Mouse (Mus musculus): ENCODE data around the gene Chuk.

Gene Chuk

DNA sequence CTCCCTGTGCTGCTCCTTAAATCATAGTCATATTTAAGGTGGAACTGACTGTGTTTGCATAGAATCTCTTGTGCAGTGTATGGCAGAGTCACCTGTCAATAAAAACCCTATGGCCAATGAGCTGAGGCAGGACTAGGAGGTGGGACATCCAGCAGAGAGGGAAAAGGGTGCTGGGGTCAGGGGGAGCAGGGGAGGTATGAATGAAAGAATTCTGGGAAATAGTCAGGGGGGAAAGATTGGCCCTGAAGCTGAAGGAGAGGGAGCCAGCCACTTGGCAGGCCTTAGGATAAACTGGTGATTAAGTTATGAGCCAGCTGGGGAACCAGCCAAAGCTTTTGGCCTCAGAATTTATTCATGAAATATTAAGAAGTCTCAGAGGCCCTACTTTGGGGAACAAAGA lies 1.7 kb upstream of the Chuk start:
- ATAC-seq (ENCODE audit: insufficient number of reproducible peaks, low FRiP score, low TSS enrichment), result no peak

DNA sequence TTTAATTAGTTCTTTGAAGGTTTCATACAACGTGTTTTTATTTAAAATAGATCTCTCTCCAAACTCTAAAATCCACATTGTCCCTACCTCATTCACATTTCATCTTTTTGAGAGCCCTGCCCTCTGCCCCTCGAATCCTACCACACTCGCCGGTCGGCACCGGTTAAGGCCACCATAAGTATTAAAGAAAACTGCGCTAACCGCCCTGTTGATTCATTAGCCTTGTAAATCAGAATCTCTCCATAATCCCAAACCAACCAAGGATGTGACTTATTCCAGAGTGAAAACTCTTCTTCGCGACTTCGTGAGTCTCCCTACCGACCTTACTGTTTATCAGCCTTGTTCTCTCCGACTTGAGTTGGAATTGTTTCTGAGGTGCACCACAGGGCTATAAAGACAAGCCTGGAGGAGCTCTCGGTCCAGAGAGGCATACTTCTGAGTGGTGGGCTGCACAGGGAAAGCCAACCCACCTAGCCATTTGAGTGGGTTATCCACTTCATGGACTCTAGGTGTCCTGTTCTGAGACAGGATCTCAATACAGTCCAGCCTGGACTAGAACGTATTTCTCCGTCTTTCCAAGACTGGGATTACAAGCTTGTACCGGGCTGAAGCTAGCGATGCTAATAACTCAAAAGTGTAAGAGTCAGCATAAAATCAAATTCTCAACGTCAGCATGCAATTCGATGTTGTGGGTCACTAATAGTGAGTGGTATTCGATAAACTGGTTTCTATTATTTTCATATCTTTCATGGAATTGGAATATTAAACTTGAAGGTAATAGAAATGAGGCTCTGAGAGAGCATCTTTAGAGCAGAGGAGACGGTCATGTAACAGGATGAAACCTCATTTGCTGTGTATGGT lies 611 bp upstream of the Chuk start:
- ATAC-seq (ENCODE audit: insufficient number of reproducible peaks, low FRiP score, low TSS enrichment), result no peak

DNA sequence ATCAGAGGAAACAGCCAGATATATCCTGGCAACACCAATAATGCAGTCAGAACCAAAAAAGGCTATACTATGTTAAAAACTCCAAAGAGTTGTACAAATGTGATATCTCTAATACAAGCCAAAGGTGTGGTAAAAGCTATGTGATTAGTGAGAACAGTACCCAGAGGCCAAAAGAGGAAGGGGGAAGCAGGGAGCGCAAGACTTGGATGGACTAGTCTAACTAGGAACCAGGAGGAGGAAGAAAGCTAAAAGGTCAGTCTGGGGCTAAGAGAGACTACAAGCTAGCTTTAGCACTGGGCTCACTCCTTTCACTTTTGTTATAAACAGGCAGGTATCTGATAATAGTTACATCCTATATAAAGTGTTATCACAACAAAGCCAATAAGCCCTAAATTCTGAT lies 2.9 kb downstream of the Chuk start:
- no peak for ATAC-seq (ENCODE audit: insufficient number of reproducible peaks, low FRiP score, low TSS enrichment)

DNA sequence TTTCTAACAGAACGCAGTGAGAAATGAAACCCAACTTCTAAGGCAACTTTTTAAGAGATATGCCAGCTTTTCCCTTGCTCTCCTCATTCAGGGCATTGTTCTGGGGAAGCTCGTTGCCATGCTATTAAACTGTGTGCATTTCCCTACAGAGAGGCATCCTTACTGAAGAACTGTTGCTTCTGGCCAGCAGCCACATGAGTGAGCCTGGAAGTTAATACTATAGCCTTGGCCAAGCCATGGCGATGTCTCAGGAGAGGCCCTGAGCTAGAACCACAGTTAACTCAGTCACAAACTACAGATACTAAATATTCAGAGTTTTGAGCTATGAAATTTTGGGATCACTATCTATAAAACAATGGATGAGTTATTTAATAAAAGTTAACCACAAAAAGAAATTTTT lies 4.3 kb downstream of the Chuk start:
- no peak for ATAC-seq (ENCODE audit: insufficient number of reproducible peaks, low FRiP score, low TSS enrichment)

DNA sequence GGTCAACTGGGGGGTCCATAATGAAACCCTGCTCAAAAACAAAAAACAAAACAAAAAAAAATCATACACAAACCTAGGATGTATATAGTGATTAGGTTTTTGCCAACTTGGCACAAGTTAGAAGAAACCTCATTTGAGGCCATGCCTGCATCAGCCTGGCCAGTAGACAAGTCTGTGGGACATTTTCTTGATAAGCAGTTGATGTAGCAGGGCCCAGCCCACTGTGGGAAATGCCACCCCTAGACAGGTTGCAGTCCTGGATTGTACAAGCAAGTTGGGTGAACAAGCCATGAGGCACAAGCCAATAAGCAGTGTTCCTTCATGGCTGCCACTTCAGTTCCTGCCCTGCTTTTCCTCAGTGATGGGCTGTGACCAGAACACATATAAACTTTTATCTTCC lies 6.4 kb downstream of the Chuk start:
- ATAC-seq (ENCODE audit: insufficient number of reproducible peaks, low FRiP score, low TSS enrichment), result no peak

DNA sequence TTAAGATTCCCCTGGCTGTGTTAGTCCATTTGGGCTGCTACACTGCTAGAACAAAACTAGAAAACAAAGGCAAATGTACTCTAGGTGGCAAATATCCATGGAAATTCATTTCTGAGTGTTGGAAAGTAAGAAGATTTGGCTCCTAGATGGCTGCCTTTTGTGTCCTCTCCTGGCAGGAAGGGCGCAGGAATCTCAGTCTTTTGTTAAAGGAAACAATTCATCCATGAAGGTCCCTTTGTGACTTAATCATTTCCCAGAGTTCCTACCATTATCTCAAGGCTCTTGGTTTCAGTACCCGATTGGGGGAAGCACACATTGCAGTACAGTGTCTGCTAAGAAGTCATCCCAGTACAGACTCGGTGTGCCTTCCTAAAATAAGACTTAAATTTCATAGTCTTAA lies 21.0 kb downstream of the Chuk start:
- no peak for ATAC-seq (ENCODE audit: insufficient number of reproducible peaks, low FRiP score, low TSS enrichment)

DNA sequence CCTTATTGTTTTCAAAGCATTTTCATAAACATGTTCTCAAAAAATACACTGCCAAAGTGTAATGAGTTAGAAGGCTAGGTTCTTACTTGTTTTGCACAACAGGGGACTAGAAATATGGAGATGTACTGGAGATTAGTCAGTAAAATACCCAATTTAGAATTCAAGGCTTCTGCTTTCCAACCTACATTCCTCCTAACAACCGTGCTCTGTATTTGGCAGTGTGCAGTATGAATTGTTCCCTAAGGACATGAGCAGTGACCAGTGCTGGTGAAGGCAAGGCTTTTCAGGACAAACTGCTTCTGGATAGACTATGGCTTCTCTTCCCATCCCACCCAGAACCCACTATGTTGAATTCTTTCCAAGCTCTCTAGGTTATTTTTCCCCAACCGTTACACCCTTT lies 26.4 kb downstream of the Chuk start:
- ATAC-seq (ENCODE audit: insufficient number of reproducible peaks, low FRiP score, low TSS enrichment), result no peak

DNA sequence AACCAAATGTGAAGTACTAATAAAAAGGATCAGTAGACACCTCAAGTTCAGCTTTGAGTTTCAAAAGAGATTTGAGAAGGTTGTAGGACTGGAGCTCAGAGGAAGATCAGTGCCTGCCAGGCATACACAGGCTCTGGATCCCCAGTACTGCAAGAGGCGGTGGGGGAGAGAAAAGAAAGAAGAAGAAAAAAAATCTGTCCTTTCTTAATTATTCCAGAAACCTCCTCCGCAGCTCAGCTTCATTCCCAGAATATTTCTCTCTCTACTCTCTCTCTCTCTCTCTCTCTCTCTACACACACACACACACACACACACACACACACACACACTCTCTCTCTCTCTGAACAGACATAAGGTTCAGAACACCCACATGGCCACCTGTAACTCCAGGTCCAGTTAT lies 27.3 kb downstream of the Chuk start:
- no peak for ATAC-seq (ENCODE audit: insufficient number of reproducible peaks, low FRiP score, low TSS enrichment)

DNA sequence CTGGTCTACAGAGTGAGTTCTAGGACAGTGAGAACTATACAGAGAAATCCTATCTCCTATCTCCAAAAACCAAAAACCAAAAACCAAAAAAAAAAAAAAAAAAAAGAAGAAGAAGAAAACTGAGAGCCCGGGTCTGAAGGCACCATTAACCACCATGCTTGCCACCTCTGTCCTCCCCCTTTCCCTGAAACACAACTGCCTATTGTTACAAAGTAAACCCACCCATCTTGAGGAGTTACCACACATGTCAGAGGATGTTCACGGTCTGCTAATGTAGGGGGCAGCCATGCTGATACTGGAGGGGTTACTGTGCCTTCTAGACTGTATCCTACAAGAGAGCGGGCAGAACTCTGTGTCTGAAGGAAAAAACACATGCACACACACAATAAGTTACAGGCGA lies 30.3 kb downstream of the Chuk start:
- ATAC-seq (ENCODE audit: insufficient number of reproducible peaks, low FRiP score, low TSS enrichment), result no peak

DNA sequence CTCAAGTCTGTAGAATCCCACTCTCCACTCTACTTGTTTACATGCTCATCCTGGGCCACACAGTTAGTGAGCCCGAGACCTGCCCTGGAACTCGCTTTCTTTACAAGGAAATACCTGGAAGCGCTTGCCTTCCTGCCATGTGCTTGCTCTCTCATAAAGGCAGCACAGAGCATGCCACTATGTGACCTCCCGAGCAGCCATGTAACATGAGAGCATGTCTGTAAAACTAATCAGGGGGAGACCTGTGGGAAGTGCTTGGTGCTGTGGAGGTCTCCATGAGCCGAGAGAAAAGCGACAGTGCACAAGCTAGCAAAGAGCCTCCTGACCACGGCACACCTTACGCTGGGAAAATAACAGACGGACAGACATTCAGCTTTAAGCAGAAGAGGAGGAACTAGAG lies 30.8 kb downstream of the Chuk start:
- no peak for ATAC-seq (ENCODE audit: insufficient number of reproducible peaks, low FRiP score, low TSS enrichment)

DNA sequence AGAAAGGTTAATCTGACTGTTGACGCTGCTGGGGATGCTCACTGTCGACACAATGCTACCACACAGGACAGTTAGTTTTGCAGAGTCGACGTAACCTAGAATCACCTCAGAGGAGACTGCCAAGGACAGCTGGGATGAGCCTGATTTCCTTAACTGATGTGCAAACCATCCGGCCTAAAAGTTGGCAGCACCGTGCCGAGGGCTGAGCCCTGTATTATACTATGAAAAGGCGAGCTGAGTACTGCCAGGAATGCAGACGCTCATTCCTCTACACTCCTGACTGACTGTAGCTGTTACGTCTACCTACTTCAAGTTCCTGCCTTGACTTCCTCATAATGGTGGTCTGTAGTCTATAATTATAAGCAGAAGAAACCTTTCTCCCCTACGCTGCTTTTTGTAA lies 32.3 kb downstream of the Chuk start:
- no peak for ATAC-seq (ENCODE audit: insufficient number of reproducible peaks, low FRiP score, low TSS enrichment)

DNA sequence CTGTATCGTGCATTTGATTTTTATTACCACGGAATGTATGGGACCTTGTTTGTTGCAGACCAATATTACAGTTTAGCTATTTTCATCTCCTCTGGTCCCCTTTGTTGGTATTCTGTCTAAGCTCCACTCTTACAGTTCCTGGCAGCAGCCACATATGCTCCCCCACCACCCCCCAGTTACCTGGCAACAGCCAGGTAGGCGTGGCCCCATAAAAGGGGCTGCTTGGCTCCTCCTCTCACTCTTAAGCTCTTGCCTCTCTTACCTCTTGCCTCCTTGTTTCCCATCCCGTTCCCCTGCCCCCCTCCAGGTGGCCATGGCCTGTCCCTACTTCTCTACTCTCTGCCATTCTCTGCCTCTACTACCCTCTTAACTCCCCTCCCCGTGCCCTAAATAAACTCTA lies 36.1 kb downstream of the Chuk start:
- no peak for ATAC-seq (ENCODE audit: insufficient number of reproducible peaks, low FRiP score, low TSS enrichment)

DNA sequence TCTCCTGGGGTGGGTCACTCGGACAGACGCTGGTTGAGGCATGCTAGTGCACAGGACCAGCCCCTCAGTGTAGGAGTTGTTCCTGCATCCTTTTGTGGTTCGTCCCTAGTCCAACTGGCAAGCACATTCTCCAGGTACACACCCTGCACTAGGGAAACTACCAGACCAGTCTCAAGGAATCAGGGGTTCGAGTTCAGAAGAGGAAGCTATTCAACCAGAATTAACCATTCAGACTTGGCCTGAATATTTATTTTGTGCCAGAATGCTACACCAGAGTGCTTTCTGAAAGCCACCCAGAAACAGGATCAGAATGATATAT lies 37.4 kb downstream of the Chuk start:
- no peak for ATAC-seq (ENCODE audit: insufficient number of reproducible peaks, low FRiP score, low TSS enrichment)

DNA sequence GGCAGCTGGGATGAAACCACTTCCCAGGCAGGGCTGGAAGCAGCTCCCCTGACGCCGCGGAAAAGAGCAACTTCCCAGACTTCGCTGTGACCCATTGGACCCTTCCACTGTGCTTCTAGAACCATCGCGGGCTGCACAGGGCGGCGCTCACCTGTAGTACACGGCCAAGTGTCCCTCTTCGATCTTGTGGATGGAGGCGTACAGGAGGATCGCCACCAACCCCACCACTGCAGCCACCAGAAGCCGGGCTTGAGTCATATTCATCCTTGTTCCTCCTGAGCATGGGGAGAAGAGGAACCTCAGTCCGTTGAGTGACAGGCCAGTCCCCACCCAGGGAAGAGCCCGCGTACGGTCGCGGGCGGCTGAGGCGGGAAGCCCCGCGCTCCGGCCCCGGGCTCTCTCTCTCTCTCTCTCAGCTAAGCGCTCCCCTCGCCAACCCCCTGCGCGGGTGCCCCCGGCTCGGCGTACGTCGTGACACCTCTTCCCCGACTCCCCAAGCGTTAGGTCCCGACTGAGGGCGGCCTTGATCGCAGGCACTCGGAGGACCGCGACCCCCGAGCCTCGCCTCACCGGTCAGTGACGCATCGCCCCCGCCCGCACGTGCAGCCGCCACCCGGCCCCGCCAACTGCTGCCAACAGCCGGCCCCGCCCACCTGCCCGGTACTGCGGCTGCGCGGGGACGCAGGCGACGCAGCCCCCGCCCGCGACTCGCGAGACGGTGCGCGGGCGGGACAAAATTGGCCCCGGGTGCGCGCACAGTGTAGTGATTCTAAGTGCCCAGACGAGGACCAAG lies 38.0 kb downstream of the Chuk start, which contains the start of gene Erlin1:
Gene Erlin1 (minus strand): TSS at position 665 of the 793 bp plus-strand sequence.
- ATAC-seq (ENCODE audit: insufficient number of reproducible peaks, low FRiP score, low TSS enrichment), result peak; percentile 83

DNA sequence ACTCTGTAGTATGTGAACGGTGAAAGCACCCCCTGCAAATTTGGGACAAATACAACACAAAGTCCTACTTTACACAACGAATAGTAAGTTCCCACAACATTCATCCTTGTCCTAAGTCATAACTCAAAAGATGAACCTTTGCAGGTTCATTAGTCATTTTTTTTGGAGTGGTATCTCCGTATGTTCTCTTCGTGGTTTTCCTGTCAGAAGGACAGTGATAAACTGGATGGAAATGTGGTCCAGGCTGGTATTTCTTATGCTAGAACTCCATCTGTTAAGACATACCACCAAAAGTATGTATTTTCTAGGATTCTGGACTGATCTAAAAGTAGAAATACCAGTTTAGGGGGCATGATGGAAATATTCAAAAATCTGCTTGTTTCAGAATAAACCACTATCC lies 39.0 kb downstream of the Chuk start:
- ATAC-seq (ENCODE audit: insufficient number of reproducible peaks, low FRiP score, low TSS enrichment), result no peak

DNA sequence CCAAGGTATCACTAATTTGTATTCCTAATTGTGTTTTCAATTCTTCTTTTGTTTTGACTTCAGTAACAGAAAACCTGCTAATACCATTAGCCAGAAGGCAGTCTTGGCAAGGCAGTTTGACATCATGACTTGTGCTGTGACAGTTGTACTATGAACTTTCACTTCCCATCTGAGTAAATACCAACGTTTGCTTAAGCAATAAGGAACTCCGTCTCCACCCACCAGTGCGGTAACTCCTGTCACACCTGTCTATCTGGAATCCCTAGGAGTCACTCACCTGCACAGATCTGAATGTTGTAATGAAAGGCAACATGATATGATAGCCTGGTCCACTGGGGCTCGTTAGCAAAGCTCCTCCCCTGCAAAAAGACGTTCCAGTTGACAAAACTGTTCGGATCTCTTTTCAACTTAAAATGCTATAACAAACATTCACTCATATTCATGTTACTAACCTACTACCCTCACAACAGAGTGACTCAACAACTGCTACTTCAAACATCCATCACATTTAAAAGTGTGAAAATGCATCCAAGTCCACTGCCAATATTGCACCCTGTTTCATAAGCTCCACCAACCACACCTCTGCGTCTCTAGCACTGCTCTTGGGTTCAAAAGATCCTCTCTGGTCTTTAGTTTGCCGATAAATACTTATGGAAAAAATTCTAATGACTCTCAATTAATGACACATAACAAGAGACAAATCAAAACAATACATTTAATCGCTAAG lies 39.8 kb downstream of the Chuk start:
- ATAC-seq (ENCODE audit: insufficient number of reproducible peaks, low FRiP score, low TSS enrichment), result no peak

DNA sequence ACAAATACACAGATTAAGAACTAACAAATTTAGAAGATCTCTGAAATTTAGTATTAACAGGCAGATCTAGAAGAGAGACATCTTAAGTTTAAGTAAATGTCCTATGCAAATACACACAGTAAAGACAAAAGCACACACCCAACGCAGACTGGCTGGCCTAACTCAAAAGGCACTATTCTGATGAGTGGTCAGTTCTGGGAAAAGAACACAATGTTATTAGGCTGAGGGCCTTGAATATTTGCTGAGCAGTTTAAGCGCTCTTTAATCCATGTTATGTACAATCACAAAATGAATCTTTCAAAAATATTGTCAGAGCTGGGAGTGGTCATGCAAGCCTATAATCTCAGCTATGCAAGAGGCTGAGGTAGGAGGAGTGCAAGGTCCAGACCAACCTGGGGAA lies 42.5 kb downstream of the Chuk start:
- no peak for ATAC-seq (ENCODE audit: insufficient number of reproducible peaks, low FRiP score, low TSS enrichment)

DNA sequence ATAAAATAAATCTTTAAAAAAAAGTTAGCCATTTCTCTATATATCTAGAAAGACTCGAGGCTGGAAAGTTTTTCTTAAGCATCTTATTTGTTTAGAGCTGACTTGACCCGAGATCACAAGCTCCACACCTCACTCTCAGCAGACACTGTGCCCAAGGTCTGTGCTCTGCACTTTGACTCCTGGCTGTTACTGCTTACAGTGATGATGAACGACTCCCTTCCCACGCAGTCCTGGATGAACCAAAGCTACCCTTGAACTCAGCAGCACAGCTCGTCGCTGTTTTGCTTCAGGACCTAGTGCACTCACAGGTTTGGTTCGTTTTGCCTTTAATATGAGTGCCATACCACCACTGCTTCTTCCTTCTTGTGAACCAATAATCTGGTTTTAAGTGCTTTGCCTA lies 43.5 kb downstream of the Chuk start:
- no peak for ATAC-seq (ENCODE audit: insufficient number of reproducible peaks, low FRiP score, low TSS enrichment)

DNA sequence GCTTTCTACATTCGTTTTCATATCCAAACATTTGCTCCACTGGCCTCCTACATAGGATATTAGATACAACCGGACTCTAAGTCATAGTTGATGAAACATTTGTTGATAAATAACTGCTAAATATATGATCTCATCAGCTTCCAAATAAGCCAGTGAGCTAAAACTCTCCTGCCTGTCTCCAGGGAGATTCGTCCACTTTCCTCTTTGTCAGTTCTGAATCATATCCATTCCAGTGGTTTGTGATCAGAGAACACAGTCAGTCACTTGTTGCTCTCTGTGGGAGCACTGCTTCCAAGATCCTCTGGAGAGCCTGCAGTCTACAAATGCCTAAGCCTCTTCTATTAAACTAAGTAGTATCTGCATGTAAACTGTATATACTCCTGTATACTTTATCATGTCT lies 47.1 kb downstream of the Chuk start:
- ATAC-seq (ENCODE audit: insufficient number of reproducible peaks, low FRiP score, low TSS enrichment), result no peak

DNA sequence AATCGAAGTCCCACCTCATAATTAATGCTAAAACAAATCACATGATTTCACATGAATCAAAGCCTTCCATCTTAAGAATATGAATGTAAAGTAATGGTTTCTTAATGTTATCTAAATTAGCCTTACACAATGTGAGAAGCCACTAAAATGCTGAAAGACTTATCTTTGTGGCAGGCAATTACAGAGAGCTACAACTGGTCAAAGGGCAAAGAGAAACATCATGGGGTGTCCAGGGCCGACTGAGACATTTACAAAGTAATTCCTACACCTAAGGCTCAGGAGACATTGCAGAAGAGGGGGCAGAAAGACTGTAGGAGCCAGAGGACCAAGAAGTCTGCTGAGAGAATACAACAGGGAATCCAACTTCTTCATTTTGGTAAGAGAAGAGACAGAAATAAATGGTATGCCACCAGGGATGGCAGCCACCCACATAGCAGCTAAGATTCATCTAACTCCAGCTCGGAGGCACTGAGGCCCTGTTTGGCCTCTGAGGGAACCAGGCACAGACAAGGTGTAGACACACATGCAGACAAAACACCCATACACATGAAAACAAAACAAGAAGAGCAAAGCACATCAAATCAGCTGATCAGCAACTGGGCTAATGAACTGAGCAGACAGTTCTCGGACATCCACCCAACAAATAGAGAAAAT lies 52.0 kb downstream of the Chuk start:
- ATAC-seq (ENCODE audit: insufficient number of reproducible peaks, low FRiP score, low TSS enrichment), result no peak

DNA sequence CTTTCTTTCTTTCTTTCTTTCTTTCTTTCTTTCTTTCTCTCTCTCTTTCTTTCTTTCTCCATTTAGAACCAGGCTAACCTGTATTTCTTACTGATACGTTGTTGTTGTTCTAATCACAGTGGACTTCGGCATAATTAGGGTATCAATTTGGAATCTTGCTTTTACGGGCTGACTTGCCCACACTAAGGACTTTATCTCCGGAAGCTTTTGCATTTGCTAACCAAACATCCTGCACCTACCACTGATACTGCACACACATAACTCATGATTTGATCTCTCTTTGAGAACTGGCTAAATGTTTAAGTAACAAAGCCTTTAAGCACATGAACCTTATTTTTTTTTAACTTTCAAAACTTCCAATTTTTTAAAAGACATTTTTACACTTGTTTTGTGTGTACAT lies 56.9 kb downstream of the Chuk start:
- no peak for ATAC-seq (ENCODE audit: insufficient number of reproducible peaks, low FRiP score, low TSS enrichment)
